Mouse (Mus musculus) hindbrain, embryonic 16.5 days (tissue): ENCODE data around the gene Kif5c. TPM values are rescaled to one million over a fixed set of nuclear protein-coding genes. Genes with fewer than 3 reads are reported as not detected.

ENCODE experiments used
- ATAC-seq: fragments of 200-750 bp; cut with Nextera tagmentation; 2 replicates; pipeline ENCODE4 v1.8.0; 2017; ENCODE audit warnings: moderate TSS enrichment, moderate library complexity
- H3K27ac ChIP-seq: fragments of 300-500 bp; sonication (generic); 2 replicates; pipeline ENCODE4 v1.5.1; 2014; ENCODE audit warnings: low read depth, mild to moderate bottlenecking, control low read depth, low read length, moderate library complexity
- H3K27me3 ChIP-seq: fragments of 300-500 bp; sonication (generic); replicated peaks from 2 replicates; pipeline ENCODE4 v1.6.1; 2014; ENCODE audit warnings: low read length; ENCODE audit not compliant: control insufficient read depth, insufficient read depth
- H3K36me3 ChIP-seq: fragments of 300-500 bp; sonication (generic); 2 replicates; pipeline ENCODE4 v1.6.1; 2014; ENCODE audit warnings: mild to moderate bottlenecking, low read length, moderate library complexity, mixed read lengths; ENCODE audit not compliant: control insufficient read depth, insufficient read depth
- H3K4me1 ChIP-seq: fragments of 300-500 bp; sonication (generic); 2 replicates; pipeline ENCODE4 v1.6.1; 2014; ENCODE audit warnings: low read depth, low read length; ENCODE audit not compliant: control insufficient read depth, insufficient read depth
- H3K4me2 ChIP-seq: fragments of 300-500 bp; sonication (generic); 2 replicates; pipeline ENCODE4 v1.6.1; 2014; ENCODE audit warnings: mild to moderate bottlenecking, low read length, control low read depth, moderate library complexity
- H3K4me3 ChIP-seq: fragments of 300-500 bp; sonication (generic); 2 replicates; pipeline ENCODE4 v1.5.1; 2014; ENCODE audit warnings: mild to moderate bottlenecking, low read length, control low read depth, moderate library complexity
- H3K9ac ChIP-seq: fragments of 300-500 bp; sonication (generic); 2 replicates; pipeline ENCODE4 v1.6.1; 2014; ENCODE audit warnings: low read depth, mild to moderate bottlenecking, control low read depth, low read length, moderate library complexity
- H3K9me3 ChIP-seq: fragments of 300-500 bp; sonication (generic); 2 replicates; pipeline ENCODE4 v1.6.1; 2014; ENCODE audit warnings: mild to moderate bottlenecking, low read length, moderate library complexity; ENCODE audit not compliant: control insufficient read depth
- WGBS: fragments of 180-500 bp; shearing (Covaris S2); extraction: QIAGEN DNeasy Blood & Tissue Kit; methylation state at CpG from one replicate; pipeline ENCODE4 v1.1.7; 2014; 5-methylcytosine and 5-hydroxymethylcytosine counted together
- polyA plus RNA-seq: library from polyadenylated mRNA; unstranded; fragments of >200 nt; fragmentation: Nextera tagmentation; extraction: Ambion mirVana; gene quantifications from 2 replicates; pipeline ENCODE4 v1.2.1, GENCODE M21; 2015

The Kif5c gene
- polyA plus RNA-seq, 1 experiment from 2014 or later: 168 TPM

- peak overlapping the region; percentile 53 for H3K27ac ChIP-seq
- no peaks in the 10 kb centered on the region for H3K36me3 ChIP-seq
- peak; percentile 46 for ATAC-seq
- H3K9me3 ChIP-seq: 0 out of 2 replicates have a peak, but pooled peaks cover 2% of the 10 kb centered on the region
- H3K4me3 ChIP-seq: no peak overlapping the region
- H3K9ac ChIP-seq: no peak overlapping the region
- 47% methylated on average over 12 of the region's 12 CpGs for WGBS
- H3K4me2 ChIP-seq: no peak overlapping the region
- no peaks in the 10 kb centered on the region for H3K27me3 ChIP-seq
- H3K4me1 ChIP-seq: peaks cover 31% of the 10 kb centered on the region
Observed at GRCm38 (mm10) chr2:49671753-49672500, 52.8 kb downstream of the Kif5c start.

DNA sequence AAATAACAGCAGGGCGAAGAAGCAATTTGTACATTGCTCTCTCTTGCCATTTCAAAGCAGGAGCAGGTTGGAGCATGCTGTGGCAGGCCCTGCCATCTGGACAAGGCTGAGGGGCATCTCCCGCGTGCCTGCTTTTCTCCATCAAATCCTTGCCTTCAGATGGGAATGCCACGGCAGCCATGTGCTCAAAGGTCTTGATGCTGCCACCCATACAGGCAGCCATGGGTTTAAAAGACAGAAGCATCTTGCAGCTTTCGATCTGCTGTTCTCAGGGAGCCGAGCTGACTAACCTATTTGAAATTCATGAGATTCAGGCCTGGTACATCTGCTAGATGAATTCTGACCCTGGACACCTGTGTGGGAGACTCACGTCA lies 53.4 kb downstream of the Kif5c start:
- Histone ChIP-seq H3K27me3 (no peaks in the 10 kb centered on the region), H3K4me1 (peaks cover 31% of the 10 kb centered on the region), H3K9ac (no peak overlapping the region), H3K4me2 (no peak overlapping the region), H3K36me3 (no peaks in the 10 kb centered on the region), H3K4me3 (no peak overlapping the region), H3K9me3 (0 out of 2 replicates have a peak, but pooled peaks cover 2% of the 10 kb centered on the region), H3K27ac (peak overlapping the region; percentile 53)
- 31% methylated on average over 7 of the region's 7 CpGs for WGBS
- peak; percentile 58 for ATAC-seq

DNA sequence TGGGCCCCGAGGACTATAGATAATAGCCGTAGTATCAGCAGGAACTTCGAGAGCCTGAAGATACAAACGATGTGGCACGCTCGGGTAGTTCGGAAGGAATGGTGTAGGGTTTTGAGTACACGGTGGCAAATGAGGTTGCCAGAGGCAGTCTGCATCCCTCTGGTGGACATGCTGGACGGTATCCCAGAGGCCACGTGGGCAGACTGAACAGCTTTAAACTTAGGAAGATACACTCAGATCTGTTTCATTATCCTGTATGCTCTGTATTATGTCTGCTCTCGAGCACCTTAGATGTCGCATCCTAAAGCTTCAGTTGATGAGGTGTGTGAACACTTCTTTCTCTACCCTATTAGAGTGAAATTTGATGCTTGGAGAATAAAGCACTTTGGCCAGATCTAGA lies 56.9 kb downstream of the Kif5c start:
- Histone ChIP-seq H3K27ac (no peak overlapping the region), H3K27me3 (no peaks in the 10 kb centered on the region), H3K4me2 (no peak overlapping the region), H3K9ac (no peak overlapping the region), H3K9me3 (no peaks in the 10 kb centered on the region), H3K4me3 (no peak overlapping the region), H3K4me1 (peaks cover 36% of the 10 kb centered on the region), H3K36me3 (0 out of 2 replicates have a peak, but pooled peaks cover 2% of the 10 kb centered on the region)
- no peak for ATAC-seq
- WGBS: 70% methylated on average over 12 of the region's 12 CpGs

DNA sequence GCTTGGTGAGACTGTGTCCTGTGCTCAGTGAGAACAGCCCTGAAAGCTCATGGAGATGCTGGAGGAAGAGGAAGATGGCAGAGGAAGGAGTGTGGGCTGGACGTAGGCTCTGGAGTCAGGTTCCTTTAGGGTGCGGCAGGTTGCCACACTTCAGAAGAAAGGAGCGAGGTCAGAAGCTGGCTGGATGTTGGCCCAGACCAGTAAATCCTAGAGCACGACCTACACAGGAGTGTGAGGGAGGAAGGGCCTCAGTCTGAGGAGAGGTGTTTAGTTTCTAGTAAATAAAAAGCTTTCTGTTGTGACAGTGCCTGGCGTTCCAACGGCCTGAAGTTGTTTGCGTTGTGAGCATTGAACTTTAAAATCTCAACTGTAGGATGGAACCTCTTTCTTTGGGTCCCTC lies 59.3 kb downstream of the Kif5c start:
- Histone ChIP-seq H3K27ac (peak overlapping the region; percentile 23; the same call in 1 of the 2 replicates), H3K9me3 (no peaks in the 10 kb centered on the region), H3K4me3 (no peak overlapping the region), H3K27me3 (no peaks in the 10 kb centered on the region), H3K4me1 (peaks cover 17% of the 10 kb centered on the region), H3K4me2 (no peak overlapping the region), H3K9ac (no peak overlapping the region), H3K36me3 (0 out of 2 replicates have a peak, but pooled peaks cover 3% of the 10 kb centered on the region)
- ATAC-seq: no peak
- WGBS: 62% methylated on average over 7 of the region's 7 CpGs

- H3K9ac ChIP-seq: peak overlapping the region; percentile 4; the same call in 1 of the 2 replicates
- H3K9me3 ChIP-seq: no peaks in the 10 kb centered on the region
- H3K27me3 ChIP-seq: no peaks in the 10 kb centered on the region
- WGBS: 40% methylated on average over 16 of the region's 16 CpGs
- no peak overlapping the region for H3K4me3 ChIP-seq
- H3K4me2 ChIP-seq: no peak overlapping the region
- H3K36me3 ChIP-seq: 0 out of 2 replicates have a peak, but pooled peaks cover 3% of the 10 kb centered on the region
- peak; percentile 44 for ATAC-seq
- peaks cover 18% of the 10 kb centered on the region for H3K4me1 ChIP-seq
- H3K27ac ChIP-seq: 0 out of 2 replicates have a peak overlapping the region, but pooled peaks have one; percentile 36
Observed at GRCm38 (mm10) chr2:49679135-49679964, 60.3 kb downstream of the Kif5c start.

DNA sequence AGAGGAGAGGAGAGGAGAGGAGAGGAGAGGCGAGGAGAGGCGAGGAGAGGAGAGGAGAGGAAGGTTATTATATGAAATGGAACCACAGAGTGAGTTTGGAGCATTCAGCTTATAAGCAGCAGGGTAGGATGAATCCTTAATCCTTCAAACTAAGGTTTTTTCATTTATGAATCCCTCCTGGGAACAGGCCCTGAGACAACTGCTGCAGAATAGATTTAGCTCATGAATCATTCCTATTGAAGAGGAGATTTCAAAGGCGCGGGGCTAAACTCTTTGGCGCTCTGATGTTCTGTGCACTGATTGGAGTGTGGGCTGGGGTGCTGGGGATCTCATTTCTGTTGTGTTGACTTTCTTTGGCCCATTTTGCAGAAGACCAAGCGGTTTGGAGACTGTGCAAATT lies 63.7 kb downstream of the Kif5c start:
- H3K27ac ChIP-seq: no peak overlapping the region
- 64% methylated on average over 6 of the region's 6 CpGs for WGBS
- H3K4me1 ChIP-seq: peaks cover 13% of the 10 kb centered on the region
- H3K9ac ChIP-seq: no peak overlapping the region
- no peaks in the 10 kb centered on the region for H3K9me3 ChIP-seq
- no peak for ATAC-seq
- no peak overlapping the region for H3K4me2 ChIP-seq
- 0 out of 2 replicates have a peak, but pooled peaks cover 3% of the 10 kb centered on the region for H3K36me3 ChIP-seq
- no peaks in the 10 kb centered on the region for H3K27me3 ChIP-seq
- no peak overlapping the region for H3K4me3 ChIP-seq

DNA sequence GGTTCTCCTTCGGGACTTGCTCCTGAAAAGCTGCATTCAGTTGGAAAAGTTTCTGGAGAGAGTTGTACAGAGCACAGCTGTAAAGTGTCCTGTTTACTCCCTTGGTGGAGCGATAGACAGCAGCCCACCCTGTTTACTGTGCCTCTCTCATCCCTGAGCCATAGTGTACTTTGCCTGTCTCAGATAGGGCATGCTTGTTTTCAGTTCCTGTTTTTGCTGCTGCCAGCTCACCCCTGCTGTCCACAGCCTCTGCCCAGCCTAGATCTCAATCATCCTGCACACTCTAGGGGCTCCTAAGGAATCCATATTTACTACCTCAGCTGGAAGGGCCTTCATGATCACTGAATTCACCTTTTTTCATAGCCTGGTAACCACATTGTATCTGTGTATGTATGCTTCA lies 65.7 kb downstream of the Kif5c start:
- no peak overlapping the region for H3K9ac ChIP-seq
- H3K4me3 ChIP-seq: no peak overlapping the region
- no peak overlapping the region for H3K4me2 ChIP-seq
- H3K9me3 ChIP-seq: no peaks in the 10 kb centered on the region
- peaks cover 4% of the 10 kb centered on the region for H3K4me1 ChIP-seq
- no peaks in the 10 kb centered on the region for H3K27me3 ChIP-seq
- ATAC-seq: peak; percentile 24; the same call in 1 of the 2 replicates
- H3K36me3 ChIP-seq: peaks cover 3% of the 10 kb centered on the region; the same call in 1 of the 2 replicates
- no peak overlapping the region for H3K27ac ChIP-seq
- WGBS: 54% methylated on average over 2 of the region's 2 CpGs

DNA sequence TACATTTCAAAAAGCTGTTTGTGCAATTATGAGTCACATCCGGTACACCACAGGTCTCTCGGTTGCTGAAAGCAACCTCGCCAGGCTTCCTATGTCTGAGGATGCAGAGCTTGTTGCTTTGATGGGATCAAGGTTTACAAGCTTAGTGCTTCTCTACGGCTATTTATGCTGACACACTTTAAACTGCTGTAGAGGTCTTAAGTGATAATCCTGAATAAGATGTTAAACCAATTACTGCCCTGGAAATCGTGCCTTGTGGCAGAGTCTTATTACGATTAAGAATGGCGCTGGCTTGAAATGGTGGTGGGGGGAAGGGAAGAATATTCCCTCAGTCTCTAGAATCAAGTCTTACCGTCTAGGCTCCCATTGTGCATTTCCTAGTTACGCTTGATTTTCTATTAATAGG lies 71.3 kb downstream of the Kif5c start:
- 0 out of 2 replicates have a peak, but pooled peaks cover 4% of the 10 kb centered on the region for H3K4me1 ChIP-seq

GRCm38 (mm10) chr2:49691441-49691840 lies 72.3 kb downstream of the Kif5c start:
- H3K4me3 ChIP-seq: no peak overlapping the region
- no peaks in the 10 kb centered on the region for H3K27me3 ChIP-seq
- H3K9me3 ChIP-seq: no peaks in the 10 kb centered on the region
- H3K36me3 ChIP-seq: no peaks in the 10 kb centered on the region; the same call in 1 of the 2 replicates
- no peak overlapping the region for H3K9ac ChIP-seq
- 0 out of 2 replicates have a peak, but pooled peaks cover 4% of the 10 kb centered on the region for H3K4me1 ChIP-seq
- H3K4me2 ChIP-seq: no peak overlapping the region
- 76% methylated on average over 5 of the region's 5 CpGs for WGBS
- no peak overlapping the region for H3K27ac ChIP-seq
- no peak for ATAC-seq

More for the DNA sequence above, 71.3 kb downstream of the Kif5c start:
- no peaks in the 10 kb centered on the region for H3K27me3 ChIP-seq
- H3K9ac ChIP-seq: no peak overlapping the region
- H3K9me3 ChIP-seq: no peaks in the 10 kb centered on the region
- WGBS: 53% methylated on average over 9 of the region's 9 CpGs
- H3K4me3 ChIP-seq: no peak overlapping the region
- no peak overlapping the region for H3K4me2 ChIP-seq
- H3K36me3 ChIP-seq: no peaks in the 10 kb centered on the region; the same call in 1 of the 2 replicates
- no peak overlapping the region for H3K27ac ChIP-seq
- peak; percentile 12; the same call in 1 of the 2 replicates for ATAC-seq
